Mouse (Mus musculus): ENCODE results near the gene Srd5a2.

- TF ChIP-seq EP300 (IDR thresholded peaks at IDR 0.05; ENCODE audit: low read depth in 1 of 2, low read length in 2 of 2), result no peak
- TF ChIP-seq POLR2AphosphoS5 (IDR thresholded peaks at IDR 0.05; ENCODE audit: borderline replicate concordance, low read depth, low read length), result no peak
- TF ChIP-seq MAX (IDR thresholded peaks at IDR 0.05; ENCODE audit: low read length), result no peak
Observed at GRCm38 (mm10) chr17:74018281-74018680, 29.4 kb downstream of the Srd5a2 start.
